Mouse (Mus musculus) forebrain, embryonic 15.5 days (tissue): ENCODE data around the gene Gemin7. TPM values are rescaled to one million over a fixed set of nuclear protein-coding genes. Genes with fewer than 3 reads are reported as not detected.

Experiments
- ATAC-seq: fragments of 200-750 bp; cut with Nextera tagmentation; replicated peaks from 2 replicates; pipeline ENCODE4 v1.8.0; 2017; ENCODE audit warnings: mild to moderate bottlenecking, moderate TSS enrichment, moderate library complexity
- H3K27ac ChIP-seq: fragments of 300-500 bp; sonication (generic); replicated peaks from 2 replicates; pipeline ENCODE4 v1.5.1; 2015; ENCODE audit warnings: mild to moderate bottlenecking, inconsistent platforms
- H3K27me3 ChIP-seq: fragments of 300-500 bp; sonication (generic); 2 replicates; pipeline ENCODE4 v1.6.1; 2015; ENCODE audit warnings: inconsistent platforms
- H3K36me3 ChIP-seq: fragments of 300-500 bp; sonication (generic); 2 replicates; pipeline ENCODE4 v1.6.1; 2015; ENCODE audit warnings: mild to moderate bottlenecking, inconsistent platforms
- H3K4me1 ChIP-seq: fragments of 300-500 bp; sonication (generic); 2 replicates; pipeline ENCODE4 v1.6.1; 2015; ENCODE audit warnings: inconsistent platforms
- H3K4me2 ChIP-seq: fragments of 300-500 bp; sonication (generic); replicated peaks from 2 replicates; pipeline ENCODE4 v1.6.1; 2015; ENCODE audit warnings: mild to moderate bottlenecking, inconsistent platforms
- H3K4me3 ChIP-seq: fragments of 300-500 bp; sonication (generic); 2 replicates; pipeline ENCODE4 v1.5.1; 2015; ENCODE audit warnings: mild to moderate bottlenecking, inconsistent platforms
- H3K9ac ChIP-seq: fragments of 300-500 bp; sonication (generic); replicated peaks from 2 replicates; pipeline ENCODE4 v1.6.1; 2015; ENCODE audit warnings: mild to moderate bottlenecking, inconsistent platforms
- H3K9me3 ChIP-seq: fragments of 300-500 bp; sonication (generic); 2 replicates; pipeline ENCODE4 v1.6.1; 2016; ENCODE audit warnings: inconsistent platforms
- WGBS: fragments of 180-500 bp; shearing (Covaris S2); methylation state at CpG from one replicate; pipeline ENCODE4 v1.1.7; 2015; ENCODE audit warnings: mixed read lengths; 5-methylcytosine and 5-hydroxymethylcytosine counted together
- polyA plus RNA-seq: library from polyadenylated mRNA; unstranded; fragments of >200 nt; fragmentation: Nextera tagmentation; extraction: Ambion mirVana; gene quantifications from 2 replicates; pipeline ENCODE4 v1.2.1, GENCODE M21; 2015

Gemin7 gene
- polyA plus RNA-seq, 1 experiment from 2014 or later, result 124 TPM

GRCm38 (mm10) chr7:19540771-19541566 is 36.4 kb downstream of the Gemin7 start:
- H3K9ac ChIP-seq, result no peak overlapping the region
- peaks cover 27% of the 10 kb centered on the region for H3K4me1 ChIP-seq
- ATAC-seq, result no peak
- H3K27ac ChIP-seq, result peak overlapping the region; percentile 75
- H3K9me3 ChIP-seq, result no peaks in the 10 kb centered on the region
- no peaks in the 10 kb centered on the region for H3K27me3 ChIP-seq
- no peak overlapping the region for H3K4me2 ChIP-seq
- WGBS, result 84% methylated on average over 2 of the region's 2 CpGs
- H3K36me3 ChIP-seq, result no peaks in the 10 kb centered on the region
- no peak overlapping the region for H3K4me3 ChIP-seq

GRCm38 (mm10) chr7:19534676-19535075 is 42.7 kb downstream of the Gemin7 start:
- Histone ChIP-seq H3K9me3 (no peaks in the 10 kb centered on the region), H3K36me3 (peaks cover 46% of the 10 kb centered on the region), H3K27me3 (no peaks in the 10 kb centered on the region), H3K9ac (no peak overlapping the region), H3K4me2 (no peak overlapping the region), H3K4me1 (no peaks in the 10 kb centered on the region), H3K4me3 (no peak overlapping the region), H3K27ac (no peak overlapping the region)
- 0 out of 2 replicates have a peak, but pooled peaks have one; percentile 17 for ATAC-seq
- 94% methylated on average over 10 of the region's 10 CpGs for WGBS

GRCm38 (mm10) chr7:19532240-19532639 is 45.2 kb downstream of the Gemin7 start:
- Histone ChIP-seq H3K36me3 (peaks cover 48% of the 10 kb centered on the region), H3K4me1 (no peaks in the 10 kb centered on the region), H3K27ac (no peak overlapping the region), H3K9ac (no peak overlapping the region), H3K9me3 (no peaks in the 10 kb centered on the region), H3K4me3 (no peak overlapping the region), H3K27me3 (no peaks in the 10 kb centered on the region), H3K4me2 (no peak overlapping the region)
- ATAC-seq, result no peak
- WGBS, result 85% methylated on average over 14 of the region's 14 CpGs

DNA sequence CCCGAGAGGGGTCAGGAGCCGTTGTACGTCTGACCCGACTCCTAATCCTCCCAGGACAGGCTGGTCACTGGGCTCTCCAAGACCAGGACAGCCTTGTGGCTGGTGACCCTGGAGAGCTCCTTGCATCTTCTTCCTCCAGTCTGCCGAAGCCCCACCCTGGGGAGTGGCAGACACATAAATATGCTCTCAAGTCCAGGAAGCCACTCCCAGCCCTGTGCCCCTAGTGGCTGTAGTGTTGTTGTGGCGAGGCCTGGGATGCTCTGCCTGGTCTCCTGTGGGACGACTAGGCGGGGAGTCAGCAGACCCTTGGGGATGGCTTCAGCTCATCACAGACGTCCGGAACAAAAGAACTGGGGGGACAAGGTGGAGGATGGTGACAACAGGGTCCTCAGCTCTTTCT is 46.3 kb downstream of the Gemin7 start:
- Histone ChIP-seq H3K9me3 (no peaks in the 10 kb centered on the region), H3K9ac (no peak overlapping the region), H3K4me3 (no peak overlapping the region), H3K27ac (no peak overlapping the region), H3K4me1 (no peaks in the 10 kb centered on the region), H3K27me3 (no peaks in the 10 kb centered on the region), H3K36me3 (peaks cover 48% of the 10 kb centered on the region), H3K4me2 (no peak overlapping the region)
- WGBS, result 84% methylated on average over 10 of the region's 10 CpGs
- ATAC-seq, result no peak

DNA sequence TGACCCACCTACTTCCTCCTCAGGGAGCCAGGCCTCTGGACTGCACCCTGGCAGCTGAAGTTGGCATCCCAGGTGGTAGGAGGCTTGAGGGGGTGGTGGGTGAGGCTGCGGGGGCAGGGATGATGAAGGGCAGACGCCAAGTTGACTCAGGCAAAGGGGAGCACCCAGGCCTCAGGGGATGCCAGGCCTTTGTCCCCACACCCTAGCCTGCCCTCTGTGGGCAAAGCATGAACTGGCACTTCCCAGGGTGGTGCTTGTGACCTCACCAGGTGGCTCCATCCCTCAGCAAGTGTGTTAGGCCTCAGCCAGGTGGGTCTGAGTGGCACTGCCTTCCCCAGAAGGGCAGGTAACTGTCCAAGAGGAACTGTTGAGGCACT is 52.3 kb downstream of the Gemin7 start:
- no peak overlapping the region for H3K4me2 ChIP-seq
- H3K36me3 ChIP-seq, result peaks cover 6% of the 10 kb centered on the region; the same call in 1 of the 2 replicates
- no peaks in the 10 kb centered on the region for H3K9me3 ChIP-seq
- no peak overlapping the region for H3K4me3 ChIP-seq
- no peak overlapping the region for H3K27ac ChIP-seq
- ATAC-seq, result no peak
- WGBS, result 61% methylated on average over 2 of the region's 2 CpGs
- peaks cover 20% of the 10 kb centered on the region for H3K4me1 ChIP-seq
- H3K27me3 ChIP-seq, result peaks cover 51% of the 10 kb centered on the region
- no peak overlapping the region for H3K9ac ChIP-seq

GRCm38 (mm10) chr7:19524420-19525104 is 52.8 kb downstream of the Gemin7 start:
- H3K4me1 ChIP-seq, result peaks cover 20% of the 10 kb centered on the region
- ATAC-seq, result peak; percentile 44
- WGBS, result 14% methylated on average over 24 of the region's 24 CpGs

GRCm38 (mm10) chr7:19523757-19524419 is 53.5 kb downstream of the Gemin7 start:
- WGBS, result under 1% methylated on average over 64 of the region's 64 CpGs
- Histone ChIP-seq H3K27ac (no peak overlapping the region), H3K27me3 (peaks cover 62% of the 10 kb centered on the region), H3K9me3 (no peaks in the 10 kb centered on the region), H3K4me1 (peaks cover 20% of the 10 kb centered on the region), H3K36me3 (no peaks in the 10 kb centered on the region; the same call in 1 of the 2 replicates), H3K4me3 (peak overlapping the region; percentile 45), H3K4me2 (peak overlapping the region; percentile 93), H3K9ac (peak overlapping the region; percentile 51)
- ATAC-seq, result peak; percentile 78

More at GRCm38 (mm10) chr7:19524420-19525104, 52.8 kb downstream of the Gemin7 start:
- peak overlapping the region; percentile 93 for H3K4me2 ChIP-seq
- H3K27ac ChIP-seq, result no peak overlapping the region
- peak overlapping the region; percentile 51 for H3K9ac ChIP-seq
- peaks cover under 1% of the 10 kb centered on the region; the same call in 1 of the 2 replicates for H3K36me3 ChIP-seq
- H3K27me3 ChIP-seq, result peaks cover 56% of the 10 kb centered on the region
- peak overlapping the region; percentile 45 for H3K4me3 ChIP-seq
- H3K9me3 ChIP-seq, result no peaks in the 10 kb centered on the region

GRCm38 (mm10) chr7:19523017-19523756 is 54.2 kb downstream of the Gemin7 start:
- Histone ChIP-seq H3K27me3 (peaks cover 69% of the 10 kb centered on the region), H3K4me3 (peak overlapping the region; percentile 45), H3K9ac (peak overlapping the region; percentile 51), H3K9me3 (no peaks in the 10 kb centered on the region), H3K4me1 (peaks cover 20% of the 10 kb centered on the region), H3K4me2 (peak overlapping the region; percentile 93), H3K36me3 (no peaks in the 10 kb centered on the region), H3K27ac (no peak overlapping the region)
- peak; percentile 36 for ATAC-seq
- 15% methylated on average over 72 of the region's 72 CpGs for WGBS

GRCm38 (mm10) chr7:19520032-19520431 is 57.4 kb downstream of the Gemin7 start:
- Histone ChIP-seq H3K27me3 (peaks cover 69% of the 10 kb centered on the region), H3K4me1 (peaks cover 25% of the 10 kb centered on the region), H3K9ac (peak overlapping the region; percentile 19), H3K36me3 (no peaks in the 10 kb centered on the region), H3K4me2 (peak overlapping the region; percentile 29), H3K9me3 (no peaks in the 10 kb centered on the region), H3K27ac (no peak overlapping the region), H3K4me3 (peak overlapping the region; percentile 22)
- ATAC-seq, result no peak
- WGBS, result 7% methylated on average over 22 of the region's 23 CpGs

- H3K9ac ChIP-seq, result peak within 1 kb of the TSS; percentile 42
- no peaks in the 10 kb centered on the region for H3K9me3 ChIP-seq
- no peaks in the 10 kb centered on the region for H3K36me3 ChIP-seq
- peak within 1 kb of the TSS; percentile 49 for H3K4me2 ChIP-seq
- H3K4me1 ChIP-seq, result peaks cover 7% of the 10 kb centered on the region
- peaks cover 51% of the 10 kb centered on the region for H3K27me3 ChIP-seq
- H3K4me3 ChIP-seq, result peak within 1 kb of the TSS; percentile 25
- ATAC-seq, result no peak
- H3K27ac ChIP-seq, result no peak within 1 kb of the TSS
- WGBS, result 4% methylated on average over 20 of the region's 29 CpGs
Observed at GRCm38 (mm10) chr7:19517652-19518365, 59.6 kb downstream of the Gemin7 start, which contains the start of gene Nkpd1. Gene Nkpd1 (plus strand): TSS chr7:19517838.
